Mouse (Mus musculus) midbrain, embryonic 16.5 days (tissue): Measurements from ENCODE around the gene Gtf2ird1. TPM values are rescaled to one million over a fixed set of nuclear protein-coding genes. Genes with fewer than 3 reads are reported as not detected.

Experiments
- ATAC-seq: fragments of 200-750 bp; cut with Nextera tagmentation; 2 replicates; pipeline ENCODE4 v1.8.0; 2017; ENCODE audit warnings: moderate TSS enrichment
- H3K27ac ChIP-seq: fragments of 300-500 bp; sonication (generic); 2 replicates; pipeline ENCODE4 v1.5.1; 2014; ENCODE audit warnings: mild to moderate bottlenecking, low read length, mixed read lengths
- H3K27me3 ChIP-seq: fragments of 300-500 bp; sonication (generic); 2 replicates; pipeline ENCODE4 v1.6.1; 2014; ENCODE audit warnings: low read depth, low read length, mixed read lengths; ENCODE audit not compliant: control insufficient read depth, insufficient read depth
- H3K36me3 ChIP-seq: fragments of 300-500 bp; sonication (generic); 2 replicates; pipeline ENCODE4 v1.6.1; 2014; ENCODE audit warnings: mild to moderate bottlenecking, low read length, moderate library complexity, mixed read lengths; ENCODE audit not compliant: control insufficient read depth, insufficient read depth
- H3K4me1 ChIP-seq: fragments of 300-500 bp; sonication (generic); 2 replicates; pipeline ENCODE4 v1.6.1; 2014; ENCODE audit warnings: mild to moderate bottlenecking, low read length, mixed read lengths; ENCODE audit not compliant: control insufficient read depth, insufficient read depth
- H3K4me2 ChIP-seq: fragments of 300-500 bp; sonication (generic); 2 replicates; pipeline ENCODE4 v1.6.1; 2014; ENCODE audit warnings: mild to moderate bottlenecking, low read length, mixed read lengths
- H3K4me3 ChIP-seq: fragments of 300-500 bp; sonication (generic); 2 replicates; pipeline ENCODE4 v1.5.1; 2014; ENCODE audit warnings: low read depth, mild to moderate bottlenecking, low read length, moderate library complexity, mixed read lengths
- H3K9ac ChIP-seq: fragments of 300-500 bp; sonication (generic); 2 replicates; pipeline ENCODE4 v1.6.1; 2014; ENCODE audit warnings: low read depth, low read length, mixed read lengths
- H3K9me3 ChIP-seq: fragments of 300-500 bp; sonication (generic); replicated peaks from 2 replicates; pipeline ENCODE4 v1.6.1; 2014; ENCODE audit warnings: mild to moderate bottlenecking, low read length, mixed read lengths; ENCODE audit not compliant: control insufficient read depth, poor library complexity, severe bottlenecking
- WGBS: fragments of 180-500 bp; shearing (Covaris S2); extraction: QIAGEN DNeasy Blood & Tissue Kit; methylation state at CpG from one replicate; pipeline ENCODE4 v1.1.7; 2014; 5-methylcytosine and 5-hydroxymethylcytosine counted together
- microRNA-seq: library from miRNA; unstranded; fragments of <30 nt; microRNA quantifications from one replicate; pipeline ENCODE4, GENCODE M21; 2017
- polyA plus RNA-seq: library from polyadenylated mRNA; unstranded; fragments of >200 nt; fragmentation: Nextera tagmentation; extraction: Ambion mirVana; gene quantifications from 2 replicates; pipeline ENCODE4 v1.2.1, GENCODE M21; 2015

Gene Gtf2ird1
- polyA plus RNA-seq, 1 experiment from 2014 or later = 74.3 TPM

- Histone ChIP-seq H3K36me3 (peaks cover 6% of the 10 kb centered on the region), H3K9ac (peak overlapping the region; percentile 97), H3K4me1 (peaks cover 41% of the 10 kb centered on the region), H3K9me3 (no peaks in the 10 kb centered on the region), H3K27me3 (no peaks in the 10 kb centered on the region), H3K4me3 (peak overlapping the region; percentile 84), H3K27ac (peak overlapping the region; percentile 99), H3K4me2 (peak overlapping the region; percentile 78)
- under 1% methylated on average over 66 of the region's 68 CpGs for WGBS
- peak; percentile 76 for ATAC-seq
Observed at GRCm38 (mm10) chr5:134313451-134314067, 143.0 kb downstream of the Gtf2ird1 start.

- Histone ChIP-seq H3K9me3 (no peaks in the 10 kb centered on the region), H3K27me3 (no peaks in the 10 kb centered on the region), H3K27ac (peak overlapping the region; percentile 99), H3K4me3 (peak overlapping the region; percentile 84), H3K36me3 (peaks cover 6% of the 10 kb centered on the region), H3K4me1 (peaks cover 42% of the 10 kb centered on the region), H3K9ac (peak overlapping the region; percentile 97), H3K4me2 (peak overlapping the region; percentile 78)
- 1% methylated on average over 19 of the region's 19 CpGs for WGBS
- ATAC-seq = no peak
Observed at GRCm38 (mm10) chr5:134312691-134313450, 143.6 kb downstream of the Gtf2ird1 start.

GRCm38 (mm10) chr5:134311894-134312411 is 144.6 kb downstream of the Gtf2ird1 start:
- ATAC-seq = no peak
- Histone ChIP-seq H3K27ac (no peak overlapping the region), H3K27me3 (no peaks in the 10 kb centered on the region), H3K4me1 (peaks cover 42% of the 10 kb centered on the region), H3K4me3 (peak overlapping the region; percentile 84), H3K4me2 (peak overlapping the region; percentile 78), H3K36me3 (peaks cover 6% of the 10 kb centered on the region), H3K9ac (peak overlapping the region; percentile 50), H3K9me3 (no peaks in the 10 kb centered on the region)
- 83% methylated on average over 6 of the region's 6 CpGs for WGBS

GRCm38 (mm10) chr5:134310201-134310600 is 146.3 kb downstream of the Gtf2ird1 start:
- Histone ChIP-seq H3K9ac (no peak overlapping the region), H3K27me3 (no peaks in the 10 kb centered on the region), H3K9me3 (no peaks in the 10 kb centered on the region), H3K4me1 (peaks cover 29% of the 10 kb centered on the region), H3K27ac (no peak overlapping the region), H3K4me2 (no peak overlapping the region), H3K4me3 (no peak overlapping the region), H3K36me3 (peaks cover 6% of the 10 kb centered on the region)
- no peak for ATAC-seq
- 91% methylated on average over 9 of the region's 9 CpGs for WGBS

- Histone ChIP-seq H3K4me2 (no peak overlapping the region), H3K27me3 (no peaks in the 10 kb centered on the region), H3K9me3 (no peaks in the 10 kb centered on the region), H3K4me3 (no peak overlapping the region), H3K9ac (no peak overlapping the region), H3K4me1 (peaks cover 29% of the 10 kb centered on the region), H3K27ac (no peak overlapping the region), H3K36me3 (peaks cover 6% of the 10 kb centered on the region)
- ATAC-seq = no peak
- WGBS = 100% methylated on average over 1 of the region's 1 CpGs
Observed at GRCm38 (mm10) chr5:134309345-134309744, 147.2 kb downstream of the Gtf2ird1 start.

Small RNA genes within 50 kb of the gene (microRNA-seq; reads per million reads assigned to microRNA genes)
- not detected for gene Gm26340
- not detected for gene Mir3965

Other genes starting within 250 kb of the Gtf2ird1 start
- gene Ncf1, start 227.1 kb downstream of the Gtf2ird1 start, polyA plus RNA-seq = 2.5 and 2.7 TPM in 2 replicates
- gene Gtf2i, start 142.0 kb downstream of the Gtf2ird1 start, polyA plus RNA-seq = 133 and 164 TPM in 2 replicates
- 16.7 and 17.1 TPM in 2 replicates for gene Clip2, start 95.7 kb upstream of the Gtf2ird1 start, polyA plus RNA-seq
- 0.46 and 0.92 TPM in 2 replicates for gene Syna, start 103.5 kb upstream of the Gtf2ird1 start, polyA plus RNA-seq
- gene Rfc2, start 124.7 kb upstream of the Gtf2ird1 start, polyA plus RNA-seq = 179 and 186 TPM in 2 replicates
- gene Lat2, start 158.3 kb upstream of the Gtf2ird1 start, polyA plus RNA-seq = 2.4 and 2.7 TPM in 2 replicates
- gene Eif4h, start 182.8 kb upstream of the Gtf2ird1 start, polyA plus RNA-seq = 321 and 329 TPM in 2 replicates
- gene Limk1, start 231.9 kb upstream of the Gtf2ird1 start, polyA plus RNA-seq = 17.8 and 20.1 TPM in 2 replicates